Mouse (Mus musculus) MEL (cell line): ENCODE data around the gene Ntn4. TPM values are rescaled to one million over a fixed set of nuclear protein-coding genes. Genes with fewer than 3 reads are reported as not detected.

Source experiments
- DNase-seq: peaks from one replicate; pipeline ENCODE4 v3.0.0; 2011; ENCODE audit warnings: low read depth, low spot score
- H3K27ac ChIP-seq: 2 replicates; pipeline ENCODE4 v1.5.1; 2012; ENCODE audit warnings: low read depth, mild to moderate bottlenecking, control low read depth, low read length, moderate library complexity; ENCODE audit not compliant: control insufficient read depth
- H3K27me3 ChIP-seq, 2 experiments: fragments of 150-350 bp in 1 of 2; sonication (generic) in 1 of 2; 2 replicates each; pipeline ENCODE4 v1.6.1; 2012; ENCODE audit warnings: low read length in 2 of 2, mild to moderate bottlenecking in 2 of 2, improper control_type of control experiment in 1 of 2, moderate library complexity in 1 of 2; ENCODE audit not compliant: insufficient read depth in 2 of 2, control insufficient read depth in 1 of 2
- H3K36me3 ChIP-seq, 2 experiments: 2 replicates each; pipeline ENCODE4 v1.6.1; 2012 to 2014; ENCODE audit warnings: low read length in 2 of 2, improper control_type of control experiment in 1 of 2, inconsistent platforms in 1 of 2, mild to moderate bottlenecking in 1 of 2; ENCODE audit not compliant: insufficient read depth in 2 of 2, control insufficient read depth in 1 of 2
- H3K4me1 ChIP-seq, 2 experiments: fragments of 150-350 bp in 1 of 2; sonication (generic) in 1 of 2; 2 replicates each; pipeline ENCODE4 v1.6.1; 2012; ENCODE audit warnings: low read length in 2 of 2, improper control_type of control experiment in 1 of 2, mild to moderate bottlenecking in 1 of 2; ENCODE audit not compliant: insufficient read depth in 2 of 2, control insufficient read depth in 1 of 2
- H3K4me3 ChIP-seq, 2 experiments: fragments of 150-350 bp in 1 of 2; sonication (generic) in 1 of 2; 2 replicates each; pipeline ENCODE4 v1.5.1; 2012; ENCODE audit warnings: low read depth in 2 of 2, low read length in 2 of 2, mild to moderate bottlenecking in 2 of 2, moderate library complexity in 2 of 2, control low read depth in 1 of 2, improper control_type of control experiment in 1 of 2; ENCODE audit not compliant: control insufficient read depth in 1 of 2, insufficient read depth in 1 of 2
- H3K79me2 ChIP-seq: 2 replicates; pipeline ENCODE4 v1.6.1; 2012; ENCODE audit warnings: mild to moderate bottlenecking, low read length, moderate library complexity; ENCODE audit not compliant: control insufficient read depth, poor library complexity, insufficient read depth
- H3K9ac ChIP-seq: 2 replicates; pipeline ENCODE4 v1.6.1; 2012; ENCODE audit warnings: low read depth, mild to moderate bottlenecking, control low read depth, low read length, moderate library complexity; ENCODE audit not compliant: control insufficient read depth, poor library complexity, severe bottlenecking
- H3K9me3 ChIP-seq: fragments of 150-350 bp; sonication (generic); replicated peaks from 2 replicates; pipeline ENCODE4 v1.6.1; 2012; ENCODE audit warnings: mild to moderate bottlenecking, low read length, improper control_type of control experiment, moderate library complexity; ENCODE audit not compliant: insufficient read depth
- CHD2 ChIP-seq: IDR thresholded peaks from 2 replicates; pipeline ENCODE4 v1.6.1; 2011; ENCODE audit warnings: low read length, improper control_type of control experiment
- CTCF ChIP-seq, 3 experiments: IDR thresholded peaks in 2 of 3; conservative IDR thresholded peaks in 1 of 3; 2 replicates each; pipeline ENCODE4 v1.5.1; 2011 to 2012; ENCODE audit warnings: low read length in 3 of 3, low read depth in 2 of 3, mild to moderate bottlenecking in 2 of 3, improper control_type of control experiment in 1 of 3, inconsistent platforms in 1 of 3, mixed read lengths in 1 of 3, moderate library complexity in 1 of 3; ENCODE audit not compliant: control insufficient read depth in 1 of 3, insufficient read depth in 1 of 3, poor library complexity in 1 of 3, severe bottlenecking in 1 of 3
- E2F4 ChIP-seq: IDR thresholded peaks from 2 replicates; pipeline ENCODE4 v1.6.1; 2011; ENCODE audit warnings: low read depth, low read length, improper control_type of control experiment, borderline replicate concordance
- ETS1 ChIP-seq: IDR thresholded peaks from 2 replicates; pipeline ENCODE4 v1.6.1; 2012; ENCODE audit warnings: low read depth, mild to moderate bottlenecking, inconsistent platforms, low read length, improper control_type of control experiment, moderate library complexity
- MAZ ChIP-seq: IDR thresholded peaks from 2 replicates; pipeline ENCODE4 v1.6.1; 2012; ENCODE audit warnings: low read depth, mild to moderate bottlenecking, inconsistent platforms, low read length, improper control_type of control experiment
- MEF2A ChIP-seq: IDR thresholded peaks from 2 replicates; pipeline ENCODE4 v1.6.1; 2014; ENCODE audit warnings: low read depth, mild to moderate bottlenecking, inconsistent platforms, low read length, improper control_type of control experiment; ENCODE audit not compliant: poor library complexity, insufficient replicate concordance, severe bottlenecking; ENCODE audit errors: extremely low read depth
- MXI1 ChIP-seq: IDR thresholded peaks from 2 replicates; pipeline ENCODE4 v1.6.1; 2011; ENCODE audit warnings: mild to moderate bottlenecking, low read depth, low read length, improper control_type of control experiment
- MYB ChIP-seq: IDR thresholded peaks from 2 replicates; pipeline ENCODE4 v1.6.1; 2011; ENCODE audit warnings: mild to moderate bottlenecking, low read depth, low read length, improper control_type of control experiment
- NELFE ChIP-seq: IDR thresholded peaks from 2 replicates; pipeline ENCODE4 v1.6.1; 2011; ENCODE audit warnings: low read depth, low read length, improper control_type of control experiment
- POLR2A ChIP-seq, 2 experiments: IDR thresholded peaks; 2 replicates each; pipeline ENCODE4 v1.6.1; 2011 to 2012; ENCODE audit warnings: low read length in 2 of 2, mild to moderate bottlenecking in 2 of 2, control low read depth in 1 of 2, improper control_type of control experiment in 1 of 2, low read depth in 1 of 2, moderate library complexity in 1 of 2; ENCODE audit not compliant: control insufficient read depth in 1 of 2, insufficient read depth in 1 of 2, poor library complexity in 1 of 2
- POLR2AphosphoS2 ChIP-seq: IDR thresholded peaks from 2 replicates; pipeline ENCODE4 v1.6.1; 2011; ENCODE audit warnings: low read length, improper control_type of control experiment
- RAD21 ChIP-seq: IDR thresholded peaks from 2 replicates; pipeline ENCODE4 v1.6.1; 2011; ENCODE audit warnings: mild to moderate bottlenecking, low read depth, low read length, improper control_type of control experiment
- SIN3A ChIP-seq: IDR thresholded peaks from 2 replicates; pipeline ENCODE4 v1.6.1; 2012; ENCODE audit warnings: low read length, improper control_type of control experiment, inconsistent platforms
- TAL1 ChIP-seq: IDR thresholded peaks from 2 replicates; pipeline ENCODE4 v1.6.1; 2012; ENCODE audit warnings: mild to moderate bottlenecking, inconsistent platforms, low read length, moderate library complexity, mixed read lengths
- TBP ChIP-seq: IDR thresholded peaks from 2 replicates; pipeline ENCODE4 v1.8.0; 2011; ENCODE audit warnings: low read depth, low read length, improper control_type of control experiment
- USF2 ChIP-seq, 2 experiments: IDR thresholded peaks; 2 replicates each; pipeline ENCODE4 v1.6.1; 2011 to 2012; ENCODE audit warnings: improper control_type of control experiment in 2 of 2, low read length in 2 of 2, borderline replicate concordance in 1 of 2, inconsistent platforms in 1 of 2, low read depth in 1 of 2, mild to moderate bottlenecking in 1 of 2; ENCODE audit not compliant: insufficient read depth in 1 of 2
- ZKSCAN1 ChIP-seq: IDR thresholded peaks from 2 replicates; pipeline ENCODE4 v1.6.1; 2012; ENCODE audit warnings: low read depth, mild to moderate bottlenecking, inconsistent platforms, low read length, improper control_type of control experiment, moderate library complexity
- polyA plus RNA-seq, 2 experiments: library from polyadenylated mRNA; stranded (reverse) in 1 of 2; unstranded in 1 of 2; fragments of >175 nt in 1 of 2; fragments of >200 nt in 1 of 2; gene quantifications; 2 replicates each; pipeline versions ENCODE4 v1.2.1 to v1.2.4; 2012; ENCODE audit warnings: low replicate concordance in 2 of 2, low read depth in 1 of 2; ENCODE audit not compliant: insufficient read length in 2 of 2, insufficient read depth in 1 of 2, missing spikeins in 1 of 2
- total RNA-seq: library from RNA; depleted of rRNA; stranded (reverse); fragments of 300-350 nt; gene quantifications from 2 replicates; pipeline ENCODE4 v1.2.3, GENCODE M21; 2012

Gene Ntn4
- total and polyA plus RNA-seq, 3 experiments = not detected

GRCm38 (mm10) chr10:93731248-93731691, 90.8 kb downstream of the Ntn4 start (continued):
- TF ChIP-seq USF2 (IDR thresholded peaks at IDR 0.05; ENCODE audit: borderline replicate concordance in 1 of 2, insufficient read depth in 1 of 2, low read depth in 1 of 2, low read length in 2 of 2) (no peak), RAD21 (no peak), TAL1 (peak; percentile 11; the same call in 1 of the 2 replicates)

DNA sequence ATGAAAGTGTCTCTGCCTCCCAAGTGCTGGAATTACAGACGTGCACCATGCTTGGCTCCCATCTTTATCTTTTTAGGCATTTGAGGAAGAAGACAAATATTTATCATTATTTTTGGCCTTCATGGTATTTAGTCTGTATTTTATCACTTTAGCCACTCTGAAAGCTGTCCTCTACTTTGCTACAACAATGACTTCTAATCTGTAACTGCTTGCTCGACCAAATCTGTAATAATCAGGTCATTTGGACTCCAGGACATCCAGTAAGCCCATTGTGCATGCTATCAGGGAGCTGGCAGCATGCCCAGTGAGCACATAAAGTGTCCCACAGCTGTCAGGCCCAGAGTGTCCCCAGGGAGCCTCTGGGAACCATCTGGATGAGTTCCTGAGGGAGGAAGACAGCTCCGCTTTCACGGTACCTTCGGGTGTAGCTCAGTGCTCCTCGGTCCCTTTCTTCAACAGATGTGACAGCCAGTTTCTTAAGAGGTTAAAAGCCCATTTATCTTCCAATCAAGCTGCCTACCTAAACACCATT, 95.7 kb downstream of the Ntn4 start:
- H3K9ac ChIP-seq = no peak overlapping the region
- H3K79me2 ChIP-seq = no peaks in the 10 kb centered on the region
- H3K9me3 ChIP-seq = no peaks in the 10 kb centered on the region
- peaks cover 0 to 5% of the 10 kb centered on the region in 2 experiments; a peak in 1 of 4 replicates for H3K36me3 ChIP-seq
- no peak overlapping the region for H3K27ac ChIP-seq
- DNase-seq = no peak
- no peak overlapping the region for H3K4me3 ChIP-seq
- TF ChIP-seq CHD2 (no peak), MEF2A (no peak), NELFE (no peak)
- H3K4me1 ChIP-seq = peaks cover 0 to 11% of the 10 kb centered on the region in 2 experiments
- H3K27me3 ChIP-seq = no peaks in the 10 kb centered on the region

DNA sequence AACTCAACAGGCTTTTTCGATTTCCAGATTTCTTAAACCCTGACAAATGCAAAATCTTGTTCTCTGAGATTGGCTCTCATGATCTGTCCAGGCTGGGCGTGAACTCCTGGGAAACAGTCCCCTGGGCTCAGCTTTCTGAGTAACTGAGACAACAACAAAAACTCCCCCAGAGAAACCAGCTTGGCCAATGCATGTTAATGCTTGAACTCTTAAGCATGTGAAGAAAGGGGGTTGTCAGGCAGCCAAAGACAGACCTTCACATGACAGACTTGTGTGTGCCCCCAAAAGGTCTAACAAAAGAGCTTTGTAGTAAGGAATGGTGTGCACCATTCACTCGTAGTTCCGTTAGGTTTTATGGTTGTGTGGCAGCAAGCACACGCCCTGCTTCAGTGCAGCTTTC, 96.6 kb downstream of the Ntn4 start:
- Histone ChIP-seq H3K79me2 (no peaks in the 10 kb centered on the region), H3K27ac (no peak overlapping the region), H3K9me3 (no peaks in the 10 kb centered on the region), H3K9ac (no peak overlapping the region), H3K27me3 (no peaks in the 10 kb centered on the region), H3K4me3 (no peak overlapping the region), H3K4me1 (peaks cover 0 to 7% of the 10 kb centered on the region in 2 experiments; a peak in 3 of 4 replicates), H3K36me3 (peaks cover 0 to 3% of the 10 kb centered on the region in 2 experiments; a peak in 1 of 4 replicates)
- DNase-seq = no peak
- TF ChIP-seq MYB = no peak
- TF ChIP-seq CHD2 = no peak
- no peak for TF ChIP-seq POLR2A (IDR thresholded peaks at IDR 0.05; ENCODE audit: control insufficient read depth in 1 of 2, insufficient read depth in 1 of 2, low read depth in 1 of 2, low read length in 2 of 2, poor library complexity in 1 of 2)

- Histone ChIP-seq H3K27ac (no peak overlapping the region), H3K79me2 (no peaks in the 10 kb centered on the region), H3K4me1 (peaks cover 0 to 3% of the 10 kb centered on the region in 2 experiments; a peak in 1 of 4 replicates), H3K27me3 (peaks cover 0 to under 1% of the 10 kb centered on the region in 2 experiments; a peak in 2 of 4 replicates), H3K4me3 (no peak overlapping the region), H3K36me3 (peaks cover 0 to 6% of the 10 kb centered on the region in 2 experiments; a peak in 2 of 4 replicates), H3K9me3 (no peaks in the 10 kb centered on the region), H3K9ac (no peak overlapping the region)
- no peak for TF ChIP-seq SIN3A
- no peak for TF ChIP-seq ZKSCAN1
- TF ChIP-seq TAL1 = no peak
- no peak for TF ChIP-seq USF2 (IDR thresholded peaks at IDR 0.05; ENCODE audit: borderline replicate concordance in 1 of 2, insufficient read depth in 1 of 2, low read depth in 1 of 2, low read length in 2 of 2)
- TF ChIP-seq POLR2AphosphoS2 = no peak
- TF ChIP-seq CHD2 = no peak
- TF ChIP-seq ETS1 = no peak
- no peak for TF ChIP-seq CTCF (IDR thresholded peaks at IDR 0.05 in 2 of 3, conservative IDR thresholded peaks at IDR 0.05 in 1 of 3; ENCODE audit: control insufficient read depth in 1 of 3, insufficient read depth in 1 of 3, low read depth in 2 of 3, low read length in 3 of 3, poor library complexity in 1 of 3, severe bottlenecking in 1 of 3)
- no peak for TF ChIP-seq MXI1
- no peak for TF ChIP-seq RAD21
- no peak for TF ChIP-seq TBP
- TF ChIP-seq MYB = no peak
- no peak for TF ChIP-seq MAZ
- no peak for TF ChIP-seq E2F4
- no peak for DNase-seq
These were observed 101.1 kb downstream of the Ntn4 start for GRCm38 (mm10) chr10:93741446-93742096.
